ENCODE assay signal across 21 mouse cellular contexts in genomic region chr6:116044039-116044438, GRCm38 (mm10). TPM values are rescaled to one million over a fixed set of nuclear protein-coding genes. Genes with fewer than 3 reads are reported as not detected.
DNase-seq lines count a peak whose midpoint lies in the region; ATAC-seq and TF ChIP-seq lines count a peak whose summit lies in the region.
"Had no signal": no experiment of that assay in that cellular context is flagged by ENCODE, and none has a peak within 500 bp of the region (broad histone marks: within the 10 kb centered on the region; RNA-seq: fewer than 3 reads in every experiment).

No protein-coding gene starts in this region.

- peak; percentile 25; the same call in 1 of the 2 replicates for TF ChIP-seq EP300 in lung, postnatal 0 days (IDR thresholded peaks at IDR 0.05)

- H3K9me3 ChIP-seq in heart, embryonic 16.5 days (replicated peaks; ENCODE audit: control insufficient read depth, low read length): 0 out of 2 replicates have a peak, but pooled peaks cover 4% of the 10 kb centered on the region
- H3K9me3 ChIP-seq in lung, postnatal 0 days (ENCODE audit: low read length): peaks cover 4% of the 10 kb centered on the region; the same call in 1 of the 2 replicates

- H3K4me3 ChIP-seq in gastrocnemius, adult 2 months: no peak overlapping the region
- no peak overlapping the region for H3K4me3 ChIP-seq in heart, embryonic 16.5 days (ENCODE audit: low read length)
- H3K4me3 ChIP-seq in lung, postnatal 0 days (ENCODE audit: low read depth, low read length): no peak overlapping the region
- H3K4me3 ChIP-seq: embryonic facial prominence, embryonic 12.5 days; erythroblast, embryonic 14.5 days; forebrain, embryonic 13.5 days; neural tube, embryonic 12.5 days had no signal

- H3K27me3 ChIP-seq in heart, embryonic 16.5 days (ENCODE audit: control insufficient read depth, insufficient read depth, low read length): no peaks in the 10 kb centered on the region
- H3K27me3 ChIP-seq in lung, postnatal 0 days (replicated peaks; ENCODE audit: insufficient read depth, low read length): no peaks in the 10 kb centered on the region
- H3K27me3 ChIP-seq: embryonic facial prominence, embryonic 12.5 days; forebrain, embryonic 13.5 days; neural tube, embryonic 12.5 days had no signal

- H3K4me2 ChIP-seq in heart, embryonic 16.5 days (ENCODE audit: low read depth, low read length): no peak overlapping the region
- no peak overlapping the region for H3K4me2 ChIP-seq in lung, postnatal 0 days (replicated peaks; ENCODE audit: low read depth, low read length)
- H3K4me2 ChIP-seq: embryonic facial prominence, embryonic 12.5 days; forebrain, embryonic 13.5 days; liver, embryonic 11.5 days; midbrain, embryonic 11.5 days; neural tube, embryonic 12.5 days had no signal

- no peak overlapping the region for H3K9ac ChIP-seq in heart, embryonic 16.5 days (ENCODE audit: low read length)
- H3K9ac ChIP-seq in lung, postnatal 0 days (replicated peaks; ENCODE audit: low read depth): no peak overlapping the region
- H3K9ac ChIP-seq: embryonic facial prominence, embryonic 12.5 days; forebrain, embryonic 13.5 days; neural tube, embryonic 12.5 days had no signal

- intact Hi-C loops in gastrocnemius, adult 2 months (cut with DNase I): no loop called here

- no peak for TF ChIP-seq CTCF in gastrocnemius, adult 2 months (IDR thresholded peaks at IDR 0.05)
- TF ChIP-seq CTCF in lung, postnatal 0 days (IDR thresholded peaks at IDR 0.05): no peak

- H3K36me3 ChIP-seq in heart, embryonic 16.5 days (ENCODE audit: control insufficient read depth, insufficient read depth): no peaks in the 10 kb centered on the region
- no peaks in the 10 kb centered on the region for H3K36me3 ChIP-seq in lung, postnatal 0 days (ENCODE audit: insufficient read depth, low read length)

- DNase-seq in gastrocnemius, adult 2 months: no peak
- DNase-seq in gastrocnemius, postnatal 25 days: no peak
- no peak for DNase-seq in heart, adult 9 months (ENCODE audit: low spot score in 2 of 2)
- peak; percentile 45 for DNase-seq in lung, postnatal 0 days (ENCODE audit: low spot score)
- no peak for DNase-seq in lung, postnatal 14 days
- peak; percentile 9 for DNase-seq in mesoderm, embryonic 11.5 days (ENCODE audit: low read depth, low spot score)
- DNase-seq: adrenal gland, postnatal 10 days; cerebellum, adult 9-11 months; gastrocnemius, postnatal 36 days; kidney, adult 8-10 months; kidney, postnatal 14 days; thymus, postnatal 25 days had no signal

- H3K27ac ChIP-seq in gastrocnemius, adult 2 months: peak overlapping the region; percentile 64
- peak overlapping the region; percentile 66 for H3K27ac ChIP-seq in heart, embryonic 16.5 days (ENCODE audit: low read length)
- H3K27ac ChIP-seq in lung, postnatal 0 days (ENCODE audit: low read length): no peak overlapping the region
- H3K27ac ChIP-seq: embryonic facial prominence, embryonic 12.5 days; forebrain, embryonic 13.5 days; neural tube, embryonic 12.5 days had no signal

- 33% methylated on average over 2 of the region's 2 CpGs for WGBS in heart, embryonic 16.5 days
- 44% methylated on average over 2 of the region's 2 CpGs for WGBS in lung, postnatal 0 days

- H3K4me1 ChIP-seq in heart, embryonic 16.5 days (ENCODE audit: control insufficient read depth, insufficient read depth, low read length): peaks cover 21% of the 10 kb centered on the region
- H3K4me1 ChIP-seq in lung, postnatal 0 days (ENCODE audit: insufficient read depth, low read depth, low read length): no peaks in the 10 kb centered on the region
- H3K4me1 ChIP-seq: embryonic facial prominence, embryonic 12.5 days had no signal

- ATAC-seq in heart, embryonic 16.5 days (replicated peaks; ENCODE audit: extremely low read depth, insufficient read depth, low FRiP score): no peak; the same call in 1 of the 2 replicates
- ATAC-seq in lung, postnatal 0 days: peak; percentile 62
- ATAC-seq: activated CD4-positive, CD25-positive, alpha-beta regulatory T cell, adult 4 months; CD4-positive, CD25-positive, alpha-beta regulatory T cell, adult 4 months; forebrain, embryonic 13.5 days had no signal

RNA-seq across cellular contexts. Expression of gene Plxnd1, which starts 49.2 kb away (rescaled TPM):
- total RNA-seq in gastrocnemius, adult 2 months (2021): 10 to 100 TPM; 14.7 to 26.7 TPM
- total RNA-seq in gastrocnemius, postnatal 25 days (2021): 10 to 100 TPM; 25.7 TPM
- 46.0 and 49.6 TPM in 2 replicates for polyA plus RNA-seq in heart, embryonic 16.5 days (2015; fragmentation: Nextera tagmentation; extraction: Ambion mirVana)
- polyA plus RNA-seq in lung, postnatal 0 days (2015; fragmentation: Nextera tagmentation; extraction: Ambion mirVana): 26.9 and 33.4 TPM in 2 replicates

Comparison
In these comparisons a context has a peak if more than half of its experiments do, and no peak if none do; other contexts are left out.
1. DNase-seq: peak in lung, postnatal 0 days (single experiment) and mesoderm, embryonic 11.5 days (single experiment); none in gastrocnemius, adult 2 months (single experiment), gastrocnemius, postnatal 25 days (single experiment), heart, adult 9 months (0 of 2) and lung, postnatal 14 days (single experiment).